Mouse (Mus musculus) frontal cortex, postnatal 10 days (tissue): ENCODE data around the gene Tmem69.
A peak's percentile ranks its signal among the peaks of the same experiment; 100 is the strongest.

Source experiments
- DNase-seq, 2 experiments: peaks; one replicate each; pipeline ENCODE4 v3.0.0; 2022; ENCODE audit warnings: low spot score in 2 of 2, mixed read lengths in 1 of 2

Tmem69 gene

GRCm38 (mm10) chr4:116555413-116556300 lies at the start of gene Tmem69:
Gene Tmem69 (minus strand): TSS chr4:116555936.
- peak; percentile 66 to 78 for DNase-seq

GRCm38 (mm10) chr4:116596978-116597881 lies 41.5 kb upstream of the Tmem69 start:
- DNase-seq = peak; percentile 81 to 86

GRCm38 (mm10) chr4:116596379-116596778 lies 40.6 kb upstream of the Tmem69 start, which contains the start of gene Ccdc17:
Gene Ccdc17 (plus strand): TSS chr4:116596654.
- DNase-seq = no peak

GRCm38 (mm10) chr4:116595793-116596192 lies 40.1 kb upstream of the Tmem69 start:
- no peak for DNase-seq

- DNase-seq = no peak
Observed at GRCm38 (mm10) chr4:116558151-116558882, 2.6 kb upstream of the Tmem69 start.

GRCm38 (mm10) chr4:116557306-116558121 lies 1.8 kb upstream of the Tmem69 start, which contains the start of gene Gpbp1l1:
Gene Gpbp1l1 (plus strand): TSS chr4:116557658.
- DNase-seq = peak; percentile 95 to 97

- peak; percentile 90 to 93 for DNase-seq
Observed at GRCm38 (mm10) chr4:116556561-116557305, 997 bp upstream of the Tmem69 start.

- DNase-seq = no peak
Observed at GRCm38 (mm10) chr4:116553035-116553434, 2.7 kb downstream of the Tmem69 start.

GRCm38 (mm10) chr4:116550432-116550831 lies 5.3 kb downstream of the Tmem69 start:
- DNase-seq = no peak

- DNase-seq = no peak
Observed at GRCm38 (mm10) chr4:116537737-116538136, 18.0 kb downstream of the Tmem69 start.

GRCm38 (mm10) chr4:116536351-116536750 lies 19.4 kb downstream of the Tmem69 start:
- no peak for DNase-seq

- no peak for DNase-seq
Observed at GRCm38 (mm10) chr4:116531109-116531508, 24.6 kb downstream of the Tmem69 start.

- peak; percentile 92 to 95 for DNase-seq
Observed at GRCm38 (mm10) chr4:116507425-116508218, 48.1 kb downstream of the Tmem69 start, which contains the start of gene Ipp. Gene Ipp (plus strand): TSS chr4:116507549.

- no peak for DNase-seq
Observed at GRCm38 (mm10) chr4:116506886-116507424, 48.8 kb downstream of the Tmem69 start.
